Mouse (Mus musculus) activated CD4-positive, CD25-positive, alpha-beta regulatory T cell, adult 4 months (primary cell): ENCODE results near the gene Gli2. TPM values are rescaled to one million over a fixed set of nuclear protein-coding genes. Genes with fewer than 3 reads are reported as not detected.

Experiments used
- ATAC-seq: one replicate; pipeline ENCODE4 v1.8.0; 2017
- polyA plus RNA-seq, 2 experiments: library from polyadenylated mRNA; unstranded; fragments of 100-300 nt; shearing (Covaris generic); gene quantifications; one replicate each; pipeline ENCODE4 v1.2.1; 2017

Gli2 gene
- polyA plus RNA-seq, 2 experiments from 2014 or later = not detected

- no peak for ATAC-seq
Measured at GRCm38 (mm10) chr1:118994482-118995105, 58.8 kb downstream of the Gli2 start.

GRCm38 (mm10) chr1:118993775-118994174 is 59.6 kb downstream of the Gli2 start:
- ATAC-seq = no peak

- no peak for ATAC-seq
Measured at GRCm38 (mm10) chr1:118988331-118988730, 65.1 kb downstream of the Gli2 start.

GRCm38 (mm10) chr1:118987538-118987937 is 65.9 kb downstream of the Gli2 start:
- ATAC-seq = no peak

GRCm38 (mm10) chr1:118983389-118983788 is 70.0 kb downstream of the Gli2 start:
- ATAC-seq = no peak

GRCm38 (mm10) chr1:118982805-118983211 is 70.6 kb downstream of the Gli2 start:
- ATAC-seq = no peak

- ATAC-seq = no peak
Measured at GRCm38 (mm10) chr1:118981943-118982804, 71.2 kb downstream of the Gli2 start.

GRCm38 (mm10) chr1:118980636-118981035 is 72.8 kb downstream of the Gli2 start:
- no peak for ATAC-seq

- no peak for ATAC-seq
Measured at GRCm38 (mm10) chr1:118976596-118976995, 76.8 kb downstream of the Gli2 start.

- no peak for ATAC-seq
Measured at GRCm38 (mm10) chr1:118975376-118975775, 78.0 kb downstream of the Gli2 start.

- ATAC-seq = no peak
Measured at GRCm38 (mm10) chr1:118970068-118970467, 83.4 kb downstream of the Gli2 start.

GRCm38 (mm10) chr1:118969409-118969808 is 84.0 kb downstream of the Gli2 start:
- ATAC-seq = no peak

GRCm38 (mm10) chr1:118968661-118969179 is 84.7 kb downstream of the Gli2 start:
- ATAC-seq = no peak

- ATAC-seq = no peak
Measured at GRCm38 (mm10) chr1:118967976-118968375, 85.4 kb downstream of the Gli2 start.

- no peak for ATAC-seq
Measured at GRCm38 (mm10) chr1:118967281-118967680, 86.1 kb downstream of the Gli2 start.

- ATAC-seq = no peak
Measured at GRCm38 (mm10) chr1:118958644-118959043, 94.8 kb downstream of the Gli2 start.

- ATAC-seq = no peak
Measured at GRCm38 (mm10) chr1:118955791-118956190, 97.6 kb downstream of the Gli2 start.

- ATAC-seq = no peak
Measured at GRCm38 (mm10) chr1:118954434-118955301, 98.8 kb downstream of the Gli2 start.

- ATAC-seq = no peak
Measured at GRCm38 (mm10) chr1:118953031-118953430, 100.4 kb downstream of the Gli2 start.

GRCm38 (mm10) chr1:118952318-118952717 is 101.1 kb downstream of the Gli2 start:
- no peak for ATAC-seq

GRCm38 (mm10) chr1:118948407-118948806 is 105.0 kb downstream of the Gli2 start:
- no peak for ATAC-seq

GRCm38 (mm10) chr1:118947221-118947620 is 106.2 kb downstream of the Gli2 start:
- ATAC-seq = no peak

- ATAC-seq = no peak
Measured at GRCm38 (mm10) chr1:118941336-118941735, 112.1 kb downstream of the Gli2 start.
